Mouse (Mus musculus) stomach, embryonic 15.5 days (tissue): ENCODE results near the gene Fam174b. TPM values are rescaled to one million over a fixed set of nuclear protein-coding genes. Genes with fewer than 3 reads are reported as not detected.

Experiments
- ATAC-seq: fragments of 200-750 bp; cut with Nextera tagmentation; 2 replicates; pipeline ENCODE4 v1.8.0; 2017; ENCODE audit warnings: low read depth, moderate number of reproducible peaks, moderate TSS enrichment; ENCODE audit not compliant: insufficient read depth, low FRiP score
- H3K27ac ChIP-seq: fragments of 300-500 bp; sonication (generic); 2 replicates; pipeline ENCODE4 v1.5.1; 2015; ENCODE audit warnings: mild to moderate bottlenecking, inconsistent platforms
- H3K27me3 ChIP-seq: fragments of 300-500 bp; sonication (generic); replicated peaks from 2 replicates; pipeline ENCODE4 v1.6.1; 2015; ENCODE audit warnings: inconsistent platforms
- H3K36me3 ChIP-seq: fragments of 300-500 bp; sonication (generic); 2 replicates; pipeline ENCODE4 v1.6.1; 2015; ENCODE audit warnings: inconsistent platforms
- H3K4me1 ChIP-seq: fragments of 300-500 bp; sonication (generic); 2 replicates; pipeline ENCODE4 v1.6.1; 2015; ENCODE audit warnings: inconsistent platforms
- H3K4me2 ChIP-seq: fragments of 300-500 bp; sonication (generic); 2 replicates; pipeline ENCODE4 v1.6.1; 2015; ENCODE audit warnings: mild to moderate bottlenecking, inconsistent platforms
- H3K4me3 ChIP-seq: fragments of 300-500 bp; sonication (generic); replicated peaks from 2 replicates; pipeline ENCODE4 v1.5.1; 2015; ENCODE audit warnings: inconsistent platforms
- H3K9ac ChIP-seq: fragments of 300-500 bp; sonication (generic); 2 replicates; pipeline ENCODE4 v1.6.1; 2015; ENCODE audit warnings: inconsistent platforms
- H3K9me3 ChIP-seq: fragments of 300-500 bp; sonication (generic); 2 replicates; pipeline ENCODE4 v1.6.1; 2016; ENCODE audit warnings: inconsistent platforms
- WGBS: fragments of 180-500 bp; shearing (Covaris S2); methylation state at CpG from one replicate; pipeline ENCODE4 v1.1.7; 2015; 5-methylcytosine and 5-hydroxymethylcytosine counted together
- polyA plus RNA-seq: library from polyadenylated mRNA; unstranded; fragments of >200 nt; fragmentation: Nextera tagmentation; extraction: Ambion mirVana; gene quantifications from 2 replicates; pipeline ENCODE4 v1.2.1, GENCODE M21; 2015

The Fam174b gene
- polyA plus RNA-seq, result 58.0 and 67.7 TPM in 2 replicates

DNA sequence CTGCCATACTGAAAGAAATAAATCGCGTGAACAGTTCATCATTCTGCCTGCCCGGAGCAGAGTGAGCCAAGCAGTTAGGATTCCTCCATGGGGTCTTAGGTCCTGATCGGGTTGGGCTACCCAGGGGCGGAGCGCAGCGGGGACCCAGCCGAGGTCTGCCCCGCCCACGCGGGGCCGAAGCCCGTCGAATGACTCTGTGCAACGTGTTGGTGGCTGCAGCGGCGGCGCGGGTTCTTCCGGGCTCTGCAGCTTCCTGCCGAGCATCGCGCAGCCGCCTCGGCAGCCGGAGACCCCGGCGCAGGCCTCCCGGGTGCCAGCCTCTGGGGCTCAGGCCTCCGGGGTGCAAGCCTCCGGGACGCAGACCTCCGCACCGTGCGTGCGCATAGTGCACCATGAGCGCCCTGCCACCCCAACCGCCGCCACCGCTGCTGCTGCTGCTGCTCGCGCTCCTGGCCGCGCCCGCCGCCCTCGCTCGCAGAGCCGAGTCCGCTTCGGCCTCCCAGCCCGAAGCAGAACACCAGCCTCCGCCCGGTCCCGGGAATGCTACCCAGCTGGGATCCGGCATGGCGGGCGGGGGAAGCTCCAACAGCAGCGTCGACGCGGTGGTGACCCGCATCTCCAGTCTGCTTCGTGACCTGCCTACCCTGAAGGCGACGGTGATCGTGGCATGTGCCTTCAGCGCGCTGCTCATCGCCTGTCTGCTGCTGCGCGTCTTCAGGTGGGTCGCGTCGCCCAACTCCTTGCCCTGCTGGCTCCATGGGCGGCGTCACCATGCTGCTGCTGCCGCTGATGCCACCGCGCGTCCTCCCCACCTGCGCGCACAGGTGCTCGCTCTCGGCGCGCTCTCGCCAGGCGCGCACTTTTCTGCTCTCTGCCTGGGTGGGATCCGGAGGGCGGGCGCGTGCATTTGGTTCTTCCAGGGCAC, at the start of gene Fam174b:
Gene Fam174b (plus strand): TSS at position 192 of the 925 bp plus-strand sequence.
- H3K9ac ChIP-seq, result peak within 1 kb of the TSS; percentile 25
- H3K27me3 ChIP-seq, result no peaks in the 10 kb centered on the region
- peak; percentile 90 for ATAC-seq
- no peaks in the 10 kb centered on the region for H3K36me3 ChIP-seq
- H3K4me3 ChIP-seq, result peak within 1 kb of the TSS; percentile 66
- under 1% methylated on average over 94 of the region's 94 CpGs for WGBS
- no peaks in the 10 kb centered on the region for H3K9me3 ChIP-seq
- H3K27ac ChIP-seq, result peak within 1 kb of the TSS; percentile 74
- peak within 1 kb of the TSS; percentile 87 for H3K4me2 ChIP-seq
- peaks cover 8% of the 10 kb centered on the region; the same call in 1 of the 2 replicates for H3K4me1 ChIP-seq

DNA sequence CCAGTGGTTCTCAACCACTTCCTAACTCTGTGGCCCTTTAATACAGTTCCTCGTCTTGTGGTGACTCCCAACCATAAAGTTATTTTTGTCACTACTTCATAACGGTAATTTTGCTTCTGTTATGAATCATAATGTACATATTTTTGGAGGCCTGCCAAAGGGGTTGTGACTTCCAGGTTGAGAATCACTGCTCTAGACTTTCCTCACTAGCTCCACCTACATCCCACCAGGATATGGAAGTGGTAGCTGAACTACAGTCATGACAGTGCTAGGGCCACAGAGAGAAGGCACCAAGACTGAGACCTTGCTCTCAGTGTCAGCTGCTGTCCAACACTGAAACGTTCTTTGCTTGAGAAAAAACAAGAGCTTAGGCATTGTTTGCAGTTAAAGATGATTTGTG, 43.0 kb upstream of the Fam174b start:
- Histone ChIP-seq H3K4me3 (no peak overlapping the region), H3K27me3 (no peaks in the 10 kb centered on the region), H3K9ac (no peak overlapping the region), H3K9me3 (no peaks in the 10 kb centered on the region), H3K27ac (no peak overlapping the region), H3K36me3 (no peaks in the 10 kb centered on the region), H3K4me2 (no peak overlapping the region), H3K4me1 (no peaks in the 10 kb centered on the region)
- no peak for ATAC-seq
- 38% methylated on average over 3 of the region's 3 CpGs for WGBS

DNA sequence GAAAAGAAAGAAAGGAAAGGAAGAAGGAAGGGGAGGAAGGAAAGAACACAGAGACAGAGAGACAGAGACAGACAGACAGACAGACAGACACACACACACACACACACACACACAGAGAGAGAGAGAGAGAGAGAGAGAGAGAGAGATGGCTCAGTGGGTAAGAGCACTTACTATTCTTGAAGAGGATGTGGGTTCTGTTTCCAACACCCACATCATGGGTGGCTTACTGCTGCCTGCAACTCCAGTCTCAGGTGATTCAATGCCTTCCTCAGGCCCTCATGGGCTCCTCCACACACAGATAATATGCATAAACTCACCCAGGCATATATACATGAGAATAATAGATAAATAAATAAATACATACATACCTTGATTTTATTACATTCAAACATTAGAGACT, 35.8 kb upstream of the Fam174b start:
- Histone ChIP-seq H3K9ac (no peak overlapping the region), H3K9me3 (no peaks in the 10 kb centered on the region), H3K4me3 (no peak overlapping the region), H3K27ac (no peak overlapping the region), H3K4me1 (no peaks in the 10 kb centered on the region), H3K4me2 (no peak overlapping the region), H3K36me3 (no peaks in the 10 kb centered on the region), H3K27me3 (no peaks in the 10 kb centered on the region)
- ATAC-seq, result no peak

DNA sequence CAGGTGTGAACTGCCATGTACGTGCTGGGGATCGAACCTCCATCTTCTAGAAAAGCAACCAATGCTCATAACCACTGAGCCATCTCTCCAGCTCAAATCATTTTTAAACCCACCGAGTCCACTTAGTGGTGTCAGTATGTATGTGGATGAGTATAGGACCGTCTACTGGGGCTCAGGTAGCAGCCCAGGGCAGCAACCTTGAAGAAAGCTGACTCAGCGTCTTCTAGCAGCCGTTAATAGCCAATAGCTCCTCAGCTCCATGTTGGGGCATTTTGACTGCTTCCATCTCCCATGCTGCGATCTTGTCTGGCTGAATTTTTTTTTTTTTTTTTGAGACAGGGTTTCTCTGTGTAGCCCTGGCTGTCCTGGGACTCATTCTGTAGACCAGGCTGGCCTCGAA, 26.6 kb upstream of the Fam174b start:
- H3K4me3 ChIP-seq, result no peak overlapping the region

DNA sequence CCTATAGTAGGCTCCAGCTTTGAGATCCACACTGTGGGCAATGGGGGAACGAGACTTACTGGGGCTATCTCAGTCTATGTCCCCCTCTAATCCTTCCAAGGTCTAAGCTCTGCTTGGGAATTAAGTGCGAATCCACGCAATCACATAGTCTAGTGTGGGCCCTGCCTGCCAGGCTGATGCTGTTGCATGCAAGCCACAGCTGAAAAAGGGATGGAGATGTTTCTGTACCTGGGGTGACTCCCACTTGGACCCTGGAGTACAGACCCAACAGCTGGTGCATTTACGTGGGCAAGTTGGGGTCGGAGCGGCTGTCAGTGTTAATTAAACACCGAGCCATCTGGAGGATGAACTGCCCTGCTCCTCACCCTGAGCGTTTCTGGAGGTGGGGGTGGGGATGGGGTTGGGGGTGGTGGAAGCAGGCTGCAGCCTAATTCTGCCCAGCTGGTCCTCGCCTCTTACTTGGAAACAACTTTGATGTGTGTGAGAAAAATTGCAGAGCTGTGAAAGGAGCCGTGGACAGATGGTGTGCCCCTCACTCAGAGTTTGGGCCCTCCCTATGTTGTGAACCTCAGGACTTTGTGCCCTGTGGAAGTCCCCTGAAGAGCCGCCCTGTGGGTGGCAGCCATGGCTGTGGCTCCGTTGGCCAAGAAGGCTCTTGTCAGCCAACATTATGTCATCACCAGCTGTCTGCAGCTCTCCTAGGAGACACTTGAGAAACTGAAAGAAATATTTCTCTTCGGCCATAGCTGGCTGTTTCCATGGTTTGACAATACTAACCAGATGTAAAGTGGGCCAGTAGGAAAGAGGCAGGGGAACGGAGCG, 24.0 kb upstream of the Fam174b start:
- H3K36me3 ChIP-seq, result no peaks in the 10 kb centered on the region
- H3K27me3 ChIP-seq, result no peaks in the 10 kb centered on the region
- peak overlapping the region; percentile 39 for H3K4me2 ChIP-seq
- no peaks in the 10 kb centered on the region for H3K9me3 ChIP-seq
- 40% methylated on average over 15 of the region's 15 CpGs for WGBS
- no peak overlapping the region for H3K4me3 ChIP-seq
- no peaks in the 10 kb centered on the region; the same call in 1 of the 2 replicates for H3K4me1 ChIP-seq
- peak; percentile 60; the same call in 1 of the 2 replicates for ATAC-seq
- H3K9ac ChIP-seq, result no peak overlapping the region
- peak overlapping the region; percentile 69 for H3K27ac ChIP-seq

More for the DNA sequence above, 26.6 kb upstream of the Fam174b start:
- Histone ChIP-seq H3K4me1 (no peaks in the 10 kb centered on the region), H3K27ac (no peak overlapping the region), H3K27me3 (no peaks in the 10 kb centered on the region), H3K9ac (no peak overlapping the region), H3K9me3 (no peaks in the 10 kb centered on the region), H3K36me3 (no peaks in the 10 kb centered on the region), H3K4me2 (no peak overlapping the region)
- ATAC-seq, result no peak
- 87% methylated on average over 8 of the region's 8 CpGs for WGBS

DNA sequence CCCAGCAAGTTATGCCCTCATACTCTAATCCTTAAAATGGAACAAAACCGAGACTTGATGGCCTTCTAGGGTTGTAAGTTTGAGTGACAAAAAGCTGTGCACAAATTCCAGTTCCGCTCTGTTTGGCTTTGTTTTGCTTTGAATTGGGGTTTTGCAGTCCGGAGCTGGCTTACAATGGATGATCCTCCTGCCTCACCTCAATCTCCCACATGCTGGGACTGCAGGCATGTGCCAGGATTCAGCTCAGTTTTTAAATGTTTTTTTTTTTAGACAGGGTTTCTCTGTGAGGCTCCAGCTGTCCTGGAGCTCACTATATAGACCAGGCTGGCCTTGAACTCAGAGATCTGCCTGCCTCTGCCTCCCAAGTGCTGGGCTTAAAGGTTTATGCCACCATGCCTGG, 23.3 kb upstream of the Fam174b start:
- Histone ChIP-seq H3K27me3 (no peaks in the 10 kb centered on the region), H3K36me3 (no peaks in the 10 kb centered on the region), H3K4me3 (no peak overlapping the region), H3K9me3 (no peaks in the 10 kb centered on the region), H3K9ac (no peak overlapping the region), H3K4me1 (no peaks in the 10 kb centered on the region; the same call in 1 of the 2 replicates), H3K27ac (peak overlapping the region; percentile 21), H3K4me2 (no peak overlapping the region)
- ATAC-seq, result no peak
- WGBS, result 47% methylated on average over 3 of the region's 3 CpGs

DNA sequence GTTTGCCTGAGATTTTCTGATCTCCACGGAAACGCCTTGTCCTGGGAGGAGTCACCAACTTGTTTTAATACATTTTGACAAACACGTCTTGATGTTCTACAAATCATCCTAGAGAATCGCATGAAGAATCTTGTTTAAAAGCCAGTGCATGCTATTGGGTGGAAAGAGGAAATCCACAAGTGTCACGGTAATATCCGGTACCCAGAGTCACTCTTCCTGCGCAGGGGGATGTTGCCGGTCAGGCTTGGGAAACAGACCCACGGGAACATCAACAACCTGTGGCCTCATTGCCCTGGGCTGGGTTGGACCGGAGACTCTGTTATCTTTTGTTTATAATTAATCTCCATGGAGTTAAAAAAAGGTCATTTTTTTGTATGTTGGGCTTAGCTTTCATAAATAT, 22.1 kb upstream of the Fam174b start:
- no peak for ATAC-seq
- WGBS, result 33% methylated on average over 10 of the region's 10 CpGs

DNA sequence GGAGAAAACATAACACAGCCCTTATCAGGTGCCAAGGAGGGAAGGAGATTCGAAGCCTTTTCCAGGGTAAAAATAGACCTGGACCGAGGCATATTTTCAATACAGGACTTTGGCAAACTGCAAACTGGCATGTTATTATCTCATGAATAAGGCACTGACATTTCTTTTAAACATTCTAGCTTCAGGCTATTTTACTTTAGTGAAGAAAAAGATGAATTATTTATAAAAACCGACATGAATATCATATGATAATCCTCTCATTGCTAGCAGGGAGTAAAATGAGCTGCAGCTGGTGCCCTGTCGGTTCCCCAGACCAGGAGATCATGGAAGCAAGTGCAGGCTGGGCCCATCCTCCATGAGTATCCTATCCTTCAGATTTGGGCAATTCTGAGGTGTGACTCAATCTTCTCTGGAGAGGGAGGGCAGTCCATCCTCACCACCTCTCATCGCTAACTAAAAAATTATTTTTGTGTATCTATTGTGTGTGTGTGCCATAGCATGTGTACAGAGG, 21.6 kb upstream of the Fam174b start:
- Histone ChIP-seq H3K9ac (no peak overlapping the region), H3K9me3 (no peaks in the 10 kb centered on the region), H3K36me3 (no peaks in the 10 kb centered on the region), H3K27me3 (no peaks in the 10 kb centered on the region), H3K4me3 (no peak overlapping the region), H3K27ac (no peak overlapping the region), H3K4me2 (no peak overlapping the region), H3K4me1 (no peaks in the 10 kb centered on the region; the same call in 1 of the 2 replicates)
- WGBS, result 25% methylated on average over 5 of the region's 5 CpGs
- no peak for ATAC-seq

More for the DNA sequence above, 22.1 kb upstream of the Fam174b start:
- no peak overlapping the region for H3K4me3 ChIP-seq
- H3K9me3 ChIP-seq, result no peaks in the 10 kb centered on the region
- no peak overlapping the region for H3K27ac ChIP-seq
- no peaks in the 10 kb centered on the region for H3K27me3 ChIP-seq
- H3K9ac ChIP-seq, result no peak overlapping the region
- H3K36me3 ChIP-seq, result no peaks in the 10 kb centered on the region
- H3K4me2 ChIP-seq, result no peak overlapping the region
- no peaks in the 10 kb centered on the region; the same call in 1 of the 2 replicates for H3K4me1 ChIP-seq

DNA sequence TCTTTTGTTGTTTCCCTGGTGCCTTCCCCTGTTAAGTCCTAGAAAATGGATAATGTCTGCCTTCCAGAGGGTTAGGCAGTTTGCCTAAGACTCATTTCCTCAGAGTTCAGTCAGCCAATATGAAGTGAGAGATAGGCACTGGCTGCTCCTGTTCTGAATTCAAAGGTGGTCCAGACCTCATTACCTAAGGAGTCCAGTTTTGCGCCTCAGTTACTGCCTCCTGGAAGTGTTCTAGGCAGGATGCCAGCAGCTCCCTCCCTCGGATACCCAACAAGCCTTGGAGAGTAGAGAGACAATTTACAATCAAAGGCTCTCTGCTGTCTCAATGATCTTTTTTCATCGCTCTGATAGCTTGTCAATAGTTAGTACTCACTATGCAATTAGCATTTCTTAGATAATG, 19.1 kb upstream of the Fam174b start:
- Histone ChIP-seq H3K4me3 (no peak overlapping the region), H3K27ac (no peak overlapping the region), H3K9ac (no peak overlapping the region), H3K27me3 (no peaks in the 10 kb centered on the region), H3K4me1 (no peaks in the 10 kb centered on the region; the same call in 1 of the 2 replicates), H3K36me3 (no peaks in the 10 kb centered on the region), H3K9me3 (no peaks in the 10 kb centered on the region), H3K4me2 (no peak overlapping the region)
- 60% methylated on average over 3 of the region's 3 CpGs for WGBS
- ATAC-seq, result no peak

DNA sequence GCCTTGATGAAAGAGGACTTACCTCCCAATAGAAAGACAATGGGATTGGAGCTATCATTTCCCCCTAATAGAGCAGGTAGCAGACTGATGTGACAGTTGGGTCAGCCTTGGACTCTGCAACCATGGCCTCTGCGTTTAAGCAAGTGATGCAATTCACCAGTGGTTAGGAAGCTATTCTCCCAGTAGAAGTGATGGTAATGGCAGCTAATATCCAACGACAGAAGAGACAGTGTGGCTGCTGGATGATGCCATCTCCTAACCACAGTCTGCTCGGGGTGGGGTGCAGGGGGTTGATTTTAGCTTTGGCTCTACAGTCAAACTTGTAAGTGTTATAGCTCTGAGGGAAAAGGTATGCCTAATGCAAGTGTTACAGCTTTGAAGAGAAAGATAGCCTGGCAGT, 18.3 kb upstream of the Fam174b start:
- Histone ChIP-seq H3K36me3 (no peaks in the 10 kb centered on the region), H3K27ac (no peak overlapping the region), H3K4me3 (no peak overlapping the region), H3K4me1 (no peaks in the 10 kb centered on the region; the same call in 1 of the 2 replicates), H3K4me2 (no peak overlapping the region), H3K27me3 (no peaks in the 10 kb centered on the region), H3K9ac (no peak overlapping the region), H3K9me3 (no peaks in the 10 kb centered on the region)
- ATAC-seq, result no peak
- 79% methylated on average over 3 of the region's 3 CpGs for WGBS

DNA sequence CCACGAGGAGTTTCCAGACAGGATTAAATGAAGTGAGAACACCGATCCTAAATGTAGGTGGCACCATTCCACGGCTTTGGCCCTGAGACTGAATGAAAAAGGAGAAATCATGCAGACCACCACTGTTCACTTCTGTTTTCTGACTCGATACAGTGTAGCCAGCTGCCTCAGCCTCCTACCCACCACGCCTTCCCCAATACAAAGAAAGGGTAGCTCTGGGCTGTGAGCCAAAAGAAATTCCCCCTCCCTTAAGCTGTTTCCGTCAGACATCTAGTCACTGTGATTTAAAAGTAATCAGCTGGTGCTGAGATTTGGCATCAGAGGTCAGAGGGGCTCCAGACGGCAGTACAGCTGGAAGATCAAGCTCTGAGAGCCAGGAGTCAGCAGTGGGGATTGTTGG, 10.2 kb upstream of the Fam174b start:
- no peak overlapping the region for H3K27ac ChIP-seq
- ATAC-seq, result no peak; the same call in 1 of the 2 replicates
- H3K4me3 ChIP-seq, result no peak overlapping the region
- no peaks in the 10 kb centered on the region for H3K36me3 ChIP-seq
- H3K4me2 ChIP-seq, result no peak overlapping the region
- 40% methylated on average over 7 of the region's 7 CpGs for WGBS
- no peak overlapping the region for H3K9ac ChIP-seq
- H3K4me1 ChIP-seq, result peaks cover 7% of the 10 kb centered on the region; the same call in 1 of the 2 replicates
- H3K9me3 ChIP-seq, result no peaks in the 10 kb centered on the region
- no peaks in the 10 kb centered on the region for H3K27me3 ChIP-seq
